Mouse (Mus musculus) neural tube, embryonic 14.5 days (tissue): ENCODE measurements around the gene Hoxd3. TPM values are rescaled to one million over a fixed set of nuclear protein-coding genes. Genes with fewer than 3 reads are reported as not detected.

Source experiments
- ATAC-seq: fragments of 200-750 bp; cut with Nextera tagmentation; 2 replicates; pipeline ENCODE4 v1.8.0; 2017; ENCODE audit warnings: low read depth, mild to moderate bottlenecking, moderate TSS enrichment, moderate library complexity
- H3K27ac ChIP-seq: fragments of 300-500 bp; sonication (generic); 2 replicates; pipeline ENCODE4 v1.5.1; 2014; ENCODE audit warnings: low read depth, mild to moderate bottlenecking, control low read depth, low read length, moderate library complexity, mixed read lengths
- H3K27me3 ChIP-seq: fragments of 300-500 bp; sonication (generic); 2 replicates; pipeline ENCODE4 v1.6.1; 2014; ENCODE audit warnings: low read length; ENCODE audit not compliant: control insufficient read depth, insufficient read depth
- H3K36me3 ChIP-seq: fragments of 300-500 bp; sonication (generic); 2 replicates; pipeline ENCODE4 v1.6.1; 2014; ENCODE audit warnings: low read length, mixed read lengths; ENCODE audit not compliant: control insufficient read depth, insufficient read depth
- H3K4me1 ChIP-seq: fragments of 300-500 bp; sonication (generic); 2 replicates; pipeline ENCODE4 v1.6.1; 2014; ENCODE audit warnings: low read length; ENCODE audit not compliant: control insufficient read depth, insufficient read depth
- H3K4me2 ChIP-seq: fragments of 300-500 bp; sonication (generic); 2 replicates; pipeline ENCODE4 v1.6.1; 2014; ENCODE audit warnings: mild to moderate bottlenecking, low read depth, low read length, control low read depth
- H3K4me3 ChIP-seq: fragments of 300-500 bp; sonication (generic); 2 replicates; pipeline ENCODE4 v1.5.1; 2014; ENCODE audit warnings: low read depth, low read length, control low read depth, mixed read lengths
- H3K9ac ChIP-seq: fragments of 300-500 bp; sonication (generic); replicated peaks from 2 replicates; pipeline ENCODE4 v1.6.1; 2014; ENCODE audit warnings: low read depth, mild to moderate bottlenecking, control low read depth, low read length, mixed read lengths
- H3K9me3 ChIP-seq: fragments of 300-500 bp; sonication (generic); 2 replicates; pipeline ENCODE4 v1.6.1; 2016; ENCODE audit warnings: low read length; ENCODE audit not compliant: control insufficient read depth
- WGBS: fragments of 180-500 bp; shearing (Covaris S2); extraction: QIAGEN DNeasy Blood & Tissue Kit; methylation state at CpG from one replicate; pipeline ENCODE4 v1.1.7; 2014; 5-methylcytosine and 5-hydroxymethylcytosine counted together
- polyA plus RNA-seq: library from polyadenylated mRNA; unstranded; fragments of >200 nt; fragmentation: Nextera tagmentation; extraction: Ambion mirVana; gene quantifications from 2 replicates; pipeline ENCODE4 v1.2.1, GENCODE M21; 2014

Hoxd3 gene
- polyA plus RNA-seq, 1 experiment from 2014 or later, result 13.5 TPM

DNA sequence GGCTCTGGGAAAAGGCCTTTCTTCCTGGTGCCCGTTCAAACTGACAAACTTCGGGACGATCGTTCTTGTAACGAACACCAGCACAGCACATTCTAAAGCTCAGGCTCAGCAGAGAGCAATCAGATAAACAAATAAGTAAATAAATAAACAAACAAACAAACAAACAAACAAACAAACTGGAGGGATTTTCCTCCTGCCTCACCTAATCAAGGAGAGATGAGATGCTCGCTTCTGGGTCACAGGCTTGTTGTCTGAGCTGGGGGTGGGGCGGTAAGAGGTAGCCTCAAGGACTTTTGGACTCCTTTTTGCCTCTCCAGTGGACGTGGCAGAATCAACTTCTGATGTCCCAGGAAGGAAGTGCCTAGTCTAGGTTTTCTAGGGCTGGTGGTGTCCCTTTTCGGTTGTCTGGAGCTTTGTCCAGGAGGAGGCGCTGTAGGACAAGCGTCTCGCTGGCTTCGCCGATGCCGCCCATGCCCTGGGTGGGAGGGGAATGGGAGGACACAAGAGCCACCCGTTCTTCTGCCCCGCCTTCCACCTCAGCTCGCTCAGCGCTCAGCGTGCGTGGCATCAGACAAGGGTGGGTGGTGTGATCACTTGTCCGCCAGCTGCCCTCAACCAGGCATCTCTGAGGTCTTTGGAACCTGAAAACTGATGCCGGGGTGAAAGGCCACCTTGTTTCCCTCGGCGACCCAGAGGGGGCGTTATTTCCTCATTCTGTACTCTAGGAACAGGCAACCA is 3.9 kb downstream of the Hoxd3 start:
- Histone ChIP-seq H3K9me3 (no peaks in the 10 kb centered on the region), H3K9ac (peak overlapping the region; percentile 100), H3K4me2 (peak overlapping the region; percentile 75), H3K36me3 (no peaks in the 10 kb centered on the region), H3K27ac (peak overlapping the region; percentile 100), H3K4me1 (peaks cover 53% of the 10 kb centered on the region), H3K27me3 (no peaks in the 10 kb centered on the region), H3K4me3 (peak overlapping the region; percentile 99)
- under 1% methylated on average over 26 of the region's 26 CpGs for WGBS
- ATAC-seq, result peak; percentile 50

DNA sequence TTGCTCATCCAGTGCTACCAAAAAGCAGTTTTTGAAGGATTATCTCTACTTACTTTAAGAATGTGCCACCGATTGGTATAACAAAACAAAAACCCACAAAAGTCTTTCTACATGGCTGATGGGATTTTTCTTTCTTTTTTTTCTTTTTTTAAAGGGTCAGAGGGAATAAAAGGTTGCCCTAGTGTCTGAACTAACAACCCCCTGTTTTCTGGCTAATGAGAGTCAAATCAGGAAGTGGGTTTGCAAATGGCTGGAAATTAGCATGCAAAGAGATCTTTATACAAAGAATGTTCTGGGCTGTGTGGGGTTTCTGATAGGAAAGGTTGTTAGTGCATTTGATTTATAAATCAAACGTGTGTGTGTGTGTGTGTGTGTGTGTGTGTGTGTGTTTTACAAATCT is 8.7 kb downstream of the Hoxd3 start:
- H3K4me2 ChIP-seq, result peak overlapping the region; percentile 68
- H3K27me3 ChIP-seq, result no peaks in the 10 kb centered on the region
- ATAC-seq, result no peak
- H3K4me3 ChIP-seq, result peak overlapping the region; percentile 2; the same call in 1 of the 2 replicates
- H3K9ac ChIP-seq, result no peak overlapping the region
- peaks cover 97% of the 10 kb centered on the region for H3K4me1 ChIP-seq
- H3K9me3 ChIP-seq, result no peaks in the 10 kb centered on the region
- 4% methylated on average over 2 of the region's 2 CpGs for WGBS
- H3K36me3 ChIP-seq, result no peaks in the 10 kb centered on the region; the same call in 1 of the 2 replicates
- peak overlapping the region; percentile 48; the same call in 1 of the 2 replicates for H3K27ac ChIP-seq

DNA sequence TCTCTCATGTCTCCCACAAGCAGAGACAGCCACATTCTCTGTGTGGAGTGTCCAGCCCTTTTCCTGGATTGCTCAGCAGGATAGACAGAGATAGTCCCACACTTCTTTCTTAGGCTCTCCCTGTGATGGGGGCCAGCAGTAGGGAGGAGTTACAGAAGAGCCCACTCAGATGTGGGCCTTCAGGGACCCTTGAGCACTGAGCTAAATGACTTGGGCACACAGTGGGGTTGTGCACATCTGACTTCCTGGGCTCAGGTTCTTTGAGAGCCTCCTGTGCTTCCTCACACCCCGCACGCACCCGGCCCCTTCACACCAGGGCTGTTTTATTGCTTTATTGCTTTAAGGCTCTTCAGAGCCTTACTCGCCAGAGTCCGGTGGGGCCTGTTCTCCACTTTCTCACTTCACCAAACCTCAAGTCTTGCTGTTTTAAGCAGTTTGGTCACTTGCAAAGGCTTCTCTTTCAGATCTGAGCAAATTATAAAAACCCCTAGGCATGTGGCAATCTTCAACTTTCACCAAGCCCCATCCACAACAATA is 9.3 kb downstream of the Hoxd3 start:
- Histone ChIP-seq H3K27ac (peak overlapping the region; percentile 48), H3K36me3 (peaks cover under 1% of the 10 kb centered on the region; the same call in 1 of the 2 replicates), H3K4me2 (peak overlapping the region; percentile 68), H3K4me3 (0 out of 2 replicates have a peak overlapping the region, but pooled peaks have one; percentile 2), H3K27me3 (no peaks in the 10 kb centered on the region), H3K9ac (peak overlapping the region; percentile 32; the same call in 1 of the 2 replicates), H3K4me1 (peaks cover 98% of the 10 kb centered on the region), H3K9me3 (no peaks in the 10 kb centered on the region)
- WGBS, result 4% methylated on average over 5 of the region's 5 CpGs
- no peak for ATAC-seq

DNA sequence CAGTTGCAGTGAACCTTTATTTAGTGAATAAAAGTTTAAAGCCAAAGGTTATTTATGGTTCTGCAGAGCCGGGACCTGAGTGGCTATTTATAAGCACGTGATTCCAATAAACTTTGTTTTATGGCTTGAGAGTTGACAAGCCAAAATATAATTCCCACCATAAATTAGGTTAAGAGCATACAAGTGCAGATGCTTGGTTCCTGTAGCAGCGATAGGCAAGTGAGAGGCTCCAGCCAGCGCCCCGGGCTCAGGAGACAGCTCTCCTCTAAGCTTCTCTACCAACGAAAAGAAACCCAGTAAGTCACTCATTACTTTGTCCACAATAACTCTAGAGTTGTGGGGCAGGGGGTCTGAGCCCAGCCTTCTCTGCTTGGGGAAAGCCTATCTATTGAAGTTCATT is 10.2 kb downstream of the Hoxd3 start:
- Histone ChIP-seq H3K9ac (peak overlapping the region; percentile 48; the same call in 1 of the 2 replicates), H3K9me3 (no peaks in the 10 kb centered on the region), H3K36me3 (peaks cover 5% of the 10 kb centered on the region; the same call in 1 of the 2 replicates), H3K27ac (peak overlapping the region; percentile 62; the same call in 1 of the 2 replicates), H3K4me2 (peak overlapping the region; percentile 68), H3K4me1 (peaks cover 98% of the 10 kb centered on the region), H3K4me3 (peak overlapping the region; percentile 24; the same call in 1 of the 2 replicates), H3K27me3 (no peaks in the 10 kb centered on the region)
- 0 out of 2 replicates have a peak, but pooled peaks have one; percentile 39 for ATAC-seq
- 5% methylated on average over 6 of the region's 6 CpGs for WGBS

DNA sequence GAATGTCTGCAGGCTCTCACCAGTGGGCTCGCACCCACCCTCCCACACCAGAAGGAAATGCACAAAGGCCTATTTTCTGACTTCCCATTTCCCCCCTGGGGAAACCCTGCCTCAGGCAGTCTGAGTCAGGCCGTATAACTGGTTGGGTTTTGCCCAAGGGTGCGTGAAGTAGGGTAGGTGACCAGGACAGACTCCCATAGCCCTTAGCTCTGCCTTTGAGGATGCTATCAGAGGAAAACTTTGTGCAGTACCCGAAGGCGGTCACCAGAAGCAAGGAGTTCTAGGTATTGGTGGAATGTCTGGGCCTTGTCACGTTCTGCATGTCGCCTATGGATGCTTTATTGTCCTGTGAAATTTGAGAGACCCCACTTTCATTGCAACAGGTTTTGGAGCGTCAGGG is 11.2 kb downstream of the Hoxd3 start:
- H3K4me3 ChIP-seq, result peak overlapping the region; percentile 24
- WGBS, result 8% methylated on average over 8 of the region's 8 CpGs
- H3K27me3 ChIP-seq, result no peaks in the 10 kb centered on the region
- peak overlapping the region; percentile 62 for H3K27ac ChIP-seq
- peaks cover 98% of the 10 kb centered on the region for H3K4me1 ChIP-seq
- H3K4me2 ChIP-seq, result peak overlapping the region; percentile 68
- peaks cover 6% of the 10 kb centered on the region; the same call in 1 of the 2 replicates for H3K36me3 ChIP-seq
- no peaks in the 10 kb centered on the region for H3K9me3 ChIP-seq
- H3K9ac ChIP-seq, result peak overlapping the region; percentile 48
- ATAC-seq, result no peak

DNA sequence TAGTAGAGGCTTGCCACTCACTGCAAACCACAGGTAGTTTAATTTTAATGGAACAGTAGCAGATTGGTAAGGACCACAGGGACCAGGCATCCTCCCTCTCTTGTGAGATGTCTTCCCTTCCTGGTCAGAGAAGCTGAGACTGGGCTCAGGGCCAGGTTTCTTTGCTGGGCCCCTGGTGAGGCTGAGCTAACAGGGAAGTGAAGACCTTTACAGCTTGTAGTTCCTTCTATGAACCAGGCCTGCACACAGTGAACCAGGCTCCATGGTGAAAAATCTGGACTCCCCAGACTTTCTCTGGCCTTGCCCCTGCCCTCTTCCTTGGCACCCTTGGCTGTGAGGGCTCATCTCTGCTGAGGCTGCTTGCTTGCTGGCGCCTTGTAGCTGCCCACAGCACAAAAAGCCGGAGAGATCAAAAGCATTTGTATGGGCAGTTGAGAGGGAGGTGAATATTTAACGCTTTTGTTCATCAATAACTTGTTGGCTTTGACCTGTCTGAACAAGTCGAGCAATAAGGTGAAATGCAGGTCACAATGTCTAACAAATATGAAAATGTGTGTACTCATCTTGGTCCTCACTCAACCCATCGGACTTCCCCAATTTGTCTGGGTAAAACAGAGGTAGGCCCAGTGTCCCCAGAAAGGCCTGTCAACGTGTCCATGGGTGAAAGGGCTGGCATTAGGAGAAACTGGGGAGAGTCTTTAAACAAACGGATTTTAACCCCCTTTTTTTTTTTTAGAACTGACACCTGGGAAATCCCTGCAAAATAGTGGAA is 12.7 kb downstream of the Hoxd3 start:
- peak overlapping the region; percentile 68 for H3K4me2 ChIP-seq
- H3K4me3 ChIP-seq, result peak overlapping the region; percentile 24; the same call in 1 of the 2 replicates
- H3K9ac ChIP-seq, result peak overlapping the region; percentile 48
- H3K4me1 ChIP-seq, result peaks cover 95% of the 10 kb centered on the region
- ATAC-seq, result no peak
- peaks cover 17% of the 10 kb centered on the region for H3K36me3 ChIP-seq
- H3K27ac ChIP-seq, result peak overlapping the region; percentile 83
- no peaks in the 10 kb centered on the region for H3K9me3 ChIP-seq
- WGBS, result 11% methylated on average over 7 of the region's 7 CpGs
- H3K27me3 ChIP-seq, result no peaks in the 10 kb centered on the region

DNA sequence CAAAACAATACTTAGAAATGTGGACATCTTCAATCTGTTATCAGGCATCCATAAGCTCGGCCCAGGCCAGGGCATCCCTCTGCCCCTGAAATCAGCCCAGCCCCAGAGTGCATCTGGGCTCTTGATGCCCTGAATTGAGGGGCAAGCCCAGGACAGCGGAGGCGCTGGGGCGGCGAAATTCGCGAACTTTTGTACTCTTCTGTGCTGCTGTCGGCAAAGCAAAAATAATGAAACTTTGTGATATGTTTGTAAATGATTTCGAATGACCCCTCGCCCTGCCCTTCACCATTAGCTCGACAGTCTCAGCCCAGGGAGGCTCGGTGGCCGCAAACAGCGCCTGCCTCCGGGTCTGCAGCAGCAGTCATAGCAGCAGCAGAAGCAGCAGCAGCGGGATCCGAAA is 13.4 kb downstream of the Hoxd3 start:
- Histone ChIP-seq H3K27me3 (no peaks in the 10 kb centered on the region), H3K9ac (peak overlapping the region; percentile 46), H3K4me1 (peaks cover 88% of the 10 kb centered on the region), H3K36me3 (peaks cover 17% of the 10 kb centered on the region), H3K27ac (peak overlapping the region; percentile 83; the same call in 1 of the 2 replicates), H3K4me2 (peak overlapping the region; percentile 68), H3K4me3 (peak overlapping the region; percentile 14), H3K9me3 (no peaks in the 10 kb centered on the region)
- 11% methylated on average over 17 of the region's 17 CpGs for whole genome bisulfite sequencing
- no peak for ATAC-seq

DNA sequence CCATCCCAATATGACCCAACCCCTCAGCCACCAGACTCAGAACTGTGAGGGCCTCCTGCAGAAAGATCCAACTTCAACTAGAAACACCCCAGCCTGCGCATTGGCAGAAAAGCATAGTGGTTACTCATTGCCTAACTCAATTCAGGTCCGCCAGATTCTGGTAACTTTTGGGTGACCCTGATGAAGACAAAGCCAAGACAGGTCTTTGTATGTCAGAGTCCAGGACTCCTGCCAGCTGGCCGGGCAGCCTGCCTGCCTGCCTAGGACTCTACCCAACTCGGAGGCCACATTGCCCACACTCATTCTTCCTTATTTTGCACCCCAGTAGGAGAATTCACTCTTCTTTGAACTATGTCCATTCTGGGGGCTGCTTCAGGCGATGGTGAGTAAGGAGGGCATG is 14.8 kb downstream of the Hoxd3 start, which contains the start of gene Gm28230:
TSS of gene Gm28230 (plus strand) at position 178 of the 400 bp plus-strand sequence.
- Histone ChIP-seq H3K36me3 (peaks cover 17% of the 10 kb centered on the region), H3K27me3 (no peaks in the 10 kb centered on the region), H3K4me2 (peak within 1 kb of the TSS; percentile 68), H3K9ac (peak within 1 kb of the TSS; percentile 46), H3K9me3 (no peaks in the 10 kb centered on the region), H3K4me1 (peaks cover 87% of the 10 kb centered on the region), H3K4me3 (peak within 1 kb of the TSS; percentile 34), H3K27ac (peak within 1 kb of the TSS; percentile 83)
- 9% methylated on average over 5 of the region's 5 CpGs for WGBS
- ATAC-seq, result no peak
